Mouse (Mus musculus) MEL (cell line): Measurements from ENCODE around the gene Phykpl. TPM values are rescaled to one million over a fixed set of nuclear protein-coding genes. Genes with fewer than 3 reads are reported as not detected.

Experiments
- DNase-seq: peaks from one replicate; pipeline ENCODE4 v3.0.0; 2011; ENCODE audit warnings: low read depth, low spot score
- H3K27ac ChIP-seq: 2 replicates; pipeline ENCODE4 v1.5.1; 2012; ENCODE audit warnings: low read depth, mild to moderate bottlenecking, control low read depth, low read length, moderate library complexity; ENCODE audit not compliant: control insufficient read depth
- H3K27me3 ChIP-seq, 2 experiments: fragments of 150-350 bp in 1 of 2; sonication (generic) in 1 of 2; 2 replicates each; pipeline ENCODE4 v1.6.1; 2012; ENCODE audit warnings: low read length in 2 of 2, mild to moderate bottlenecking in 2 of 2, improper control_type of control experiment in 1 of 2, moderate library complexity in 1 of 2; ENCODE audit not compliant: insufficient read depth in 2 of 2, control insufficient read depth in 1 of 2
- H3K36me3 ChIP-seq, 2 experiments: 2 replicates each; pipeline ENCODE4 v1.6.1; 2012 to 2014; ENCODE audit warnings: low read length in 2 of 2, improper control_type of control experiment in 1 of 2, inconsistent platforms in 1 of 2, mild to moderate bottlenecking in 1 of 2; ENCODE audit not compliant: insufficient read depth in 2 of 2, control insufficient read depth in 1 of 2
- H3K4me1 ChIP-seq, 2 experiments: fragments of 150-350 bp in 1 of 2; sonication (generic) in 1 of 2; 2 replicates each; pipeline ENCODE4 v1.6.1; 2012; ENCODE audit warnings: low read length in 2 of 2, improper control_type of control experiment in 1 of 2, mild to moderate bottlenecking in 1 of 2; ENCODE audit not compliant: insufficient read depth in 2 of 2, control insufficient read depth in 1 of 2
- H3K4me3 ChIP-seq, 2 experiments: fragments of 150-350 bp in 1 of 2; sonication (generic) in 1 of 2; 2 replicates each; pipeline ENCODE4 v1.5.1; 2012; ENCODE audit warnings: low read depth in 2 of 2, low read length in 2 of 2, mild to moderate bottlenecking in 2 of 2, moderate library complexity in 2 of 2, control low read depth in 1 of 2, improper control_type of control experiment in 1 of 2; ENCODE audit not compliant: control insufficient read depth in 1 of 2, insufficient read depth in 1 of 2
- H3K79me2 ChIP-seq: 2 replicates; pipeline ENCODE4 v1.6.1; 2012; ENCODE audit warnings: mild to moderate bottlenecking, low read length, moderate library complexity; ENCODE audit not compliant: control insufficient read depth, poor library complexity, insufficient read depth
- H3K9ac ChIP-seq: 2 replicates; pipeline ENCODE4 v1.6.1; 2012; ENCODE audit warnings: low read depth, mild to moderate bottlenecking, control low read depth, low read length, moderate library complexity; ENCODE audit not compliant: control insufficient read depth, poor library complexity, severe bottlenecking
- H3K9me3 ChIP-seq: fragments of 150-350 bp; sonication (generic); replicated peaks from 2 replicates; pipeline ENCODE4 v1.6.1; 2012; ENCODE audit warnings: mild to moderate bottlenecking, low read length, improper control_type of control experiment, moderate library complexity; ENCODE audit not compliant: insufficient read depth
- BHLHE40 ChIP-seq: IDR thresholded peaks from 2 replicates; pipeline ENCODE4 v1.6.1; 2012; ENCODE audit warnings: low read depth, mild to moderate bottlenecking, inconsistent platforms, low read length, improper control_type of control experiment, borderline replicate concordance
- CHD1 ChIP-seq: IDR thresholded peaks from 2 replicates; pipeline ENCODE4 v1.6.1; 2012; ENCODE audit warnings: low read depth, mild to moderate bottlenecking, inconsistent platforms, low read length, improper control_type of control experiment
- E2F4 ChIP-seq: IDR thresholded peaks from 2 replicates; pipeline ENCODE4 v1.6.1; 2011; ENCODE audit warnings: low read depth, low read length, improper control_type of control experiment, borderline replicate concordance
- EP300 ChIP-seq, 2 experiments: IDR thresholded peaks; 2 replicates each; pipeline ENCODE4 v1.6.1; 2011; ENCODE audit warnings: improper control_type of control experiment in 2 of 2, low read length in 2 of 2, low read depth in 1 of 2, mild to moderate bottlenecking in 1 of 2
- ETS1 ChIP-seq: IDR thresholded peaks from 2 replicates; pipeline ENCODE4 v1.6.1; 2012; ENCODE audit warnings: low read depth, mild to moderate bottlenecking, inconsistent platforms, low read length, improper control_type of control experiment, moderate library complexity
- GATA1 ChIP-seq: IDR thresholded peaks from 2 replicates; pipeline ENCODE4 v1.6.1; 2011; ENCODE audit warnings: low read depth, low read length, improper control_type of control experiment
- HCFC1 ChIP-seq: IDR thresholded peaks from 2 replicates; pipeline ENCODE4 v1.6.1; 2012; ENCODE audit warnings: low read depth, mild to moderate bottlenecking, inconsistent platforms, low read length, improper control_type of control experiment, moderate library complexity
- MAFK ChIP-seq: IDR thresholded peaks from 2 replicates; pipeline ENCODE4 v1.6.1; 2011; ENCODE audit warnings: low read depth, mild to moderate bottlenecking, low read length, improper control_type of control experiment, borderline replicate concordance
- MAX ChIP-seq: IDR thresholded peaks from 2 replicates; pipeline ENCODE4 v1.6.1; 2011; ENCODE audit warnings: low read length, improper control_type of control experiment
- MAZ ChIP-seq: IDR thresholded peaks from 2 replicates; pipeline ENCODE4 v1.6.1; 2012; ENCODE audit warnings: low read depth, mild to moderate bottlenecking, inconsistent platforms, low read length, improper control_type of control experiment
- MEF2A ChIP-seq: IDR thresholded peaks from 2 replicates; pipeline ENCODE4 v1.6.1; 2014; ENCODE audit warnings: low read depth, mild to moderate bottlenecking, inconsistent platforms, low read length, improper control_type of control experiment; ENCODE audit not compliant: poor library complexity, insufficient replicate concordance, severe bottlenecking; ENCODE audit errors: extremely low read depth
- MXI1 ChIP-seq: IDR thresholded peaks from 2 replicates; pipeline ENCODE4 v1.6.1; 2011; ENCODE audit warnings: mild to moderate bottlenecking, low read depth, low read length, improper control_type of control experiment
- MYB ChIP-seq: IDR thresholded peaks from 2 replicates; pipeline ENCODE4 v1.6.1; 2011; ENCODE audit warnings: mild to moderate bottlenecking, low read depth, low read length, improper control_type of control experiment
- MYC ChIP-seq: IDR thresholded peaks from 2 replicates; pipeline ENCODE4 v1.6.1; 2011; ENCODE audit warnings: low read depth, mild to moderate bottlenecking, low read length, improper control_type of control experiment, moderate library complexity
- RCOR1 ChIP-seq: IDR thresholded peaks from 2 replicates; pipeline ENCODE4 v1.6.1; 2012; ENCODE audit warnings: low read depth, mild to moderate bottlenecking, inconsistent platforms, low read length, improper control_type of control experiment
- SIN3A ChIP-seq: IDR thresholded peaks from 2 replicates; pipeline ENCODE4 v1.6.1; 2012; ENCODE audit warnings: low read length, improper control_type of control experiment, inconsistent platforms
- TBP ChIP-seq: IDR thresholded peaks from 2 replicates; pipeline ENCODE4 v1.8.0; 2011; ENCODE audit warnings: low read depth, low read length, improper control_type of control experiment
- TCF12 ChIP-seq: IDR thresholded peaks from 2 replicates; pipeline ENCODE4 v1.6.1; 2014; ENCODE audit warnings: low read depth, mild to moderate bottlenecking, inconsistent platforms, low read length, improper control_type of control experiment, moderate library complexity
- UBTF ChIP-seq: IDR thresholded peaks from 2 replicates; pipeline ENCODE4 v1.6.1; 2012; ENCODE audit warnings: low read depth, mild to moderate bottlenecking, inconsistent platforms, low read length, improper control_type of control experiment, moderate library complexity, borderline replicate concordance; ENCODE audit not compliant: insufficient read depth
- USF1 ChIP-seq: IDR thresholded peaks from 2 replicates; pipeline ENCODE4 v1.6.1; 2014; ENCODE audit warnings: low read depth, mild to moderate bottlenecking, inconsistent platforms, low read length, improper control_type of control experiment, moderate library complexity
- USF2 ChIP-seq, 2 experiments: IDR thresholded peaks; 2 replicates each; pipeline ENCODE4 v1.6.1; 2011 to 2012; ENCODE audit warnings: improper control_type of control experiment in 2 of 2, low read length in 2 of 2, borderline replicate concordance in 1 of 2, inconsistent platforms in 1 of 2, low read depth in 1 of 2, mild to moderate bottlenecking in 1 of 2; ENCODE audit not compliant: insufficient read depth in 1 of 2
- ZMIZ1 ChIP-seq: IDR thresholded peaks from 2 replicates; pipeline ENCODE4 v1.6.1; 2012; ENCODE audit warnings: low read depth, mild to moderate bottlenecking, inconsistent platforms, low read length, improper control_type of control experiment, moderate library complexity
- ZNF384 ChIP-seq: IDR thresholded peaks from 2 replicates; pipeline ENCODE4 v1.6.1; 2012; ENCODE audit warnings: low read depth, mild to moderate bottlenecking, inconsistent platforms, low read length, improper control_type of control experiment
- polyA plus RNA-seq, 2 experiments: library from polyadenylated mRNA; stranded (reverse) in 1 of 2; unstranded in 1 of 2; fragments of >175 nt in 1 of 2; fragments of >200 nt in 1 of 2; gene quantifications; 2 replicates each; pipeline versions ENCODE4 v1.2.1 to v1.2.4; 2012; ENCODE audit warnings: low replicate concordance in 2 of 2, low read depth in 1 of 2; ENCODE audit not compliant: insufficient read length in 2 of 2, insufficient read depth in 1 of 2, missing spikeins in 1 of 2
- total RNA-seq: library from RNA; depleted of rRNA; stranded (reverse); fragments of 300-350 nt; gene quantifications from 2 replicates; pipeline ENCODE4 v1.2.3, GENCODE M21; 2012

Gene Phykpl
- total and polyA plus RNA-seq, 3 experiments, result 22.7 to 23.0 TPM; not detected in 1

- peak in 1 of 2 experiments; percentile 26; a peak in 1 of 4 replicates for TF ChIP-seq EP300 (IDR thresholded peaks at IDR 0.05; ENCODE audit: low read depth in 1 of 2, low read length in 2 of 2)
- TF ChIP-seq ZMIZ1, result peak; percentile 100
- peak; percentile 92 for TF ChIP-seq MAX
- no peak for TF ChIP-seq ZNF384
Observed at GRCm38 (mm10) chr11:51606447-51607095, 22.0 kb downstream of the Phykpl start, which contains the start of gene Hnrnpab (continued).

GRCm38 (mm10) chr11:51607096-51607738 is 22.7 kb downstream of the Phykpl start:
- Histone ChIP-seq H3K9me3 (no peaks in the 10 kb centered on the region), H3K36me3 (peaks cover 27 to 54% of the 10 kb centered on the region in 2 experiments), H3K4me3 (peak overlapping the region; percentile 56 to 68), H3K4me1 (peaks cover 5 to 36% of the 10 kb centered on the region in 2 experiments), H3K79me2 (peaks cover 43% of the 10 kb centered on the region), H3K9ac (peak overlapping the region; percentile 86), H3K27ac (peak overlapping the region; percentile 70), H3K27me3 (no peaks in the 10 kb centered on the region)
- no peak for DNase-seq
- TF ChIP-seq MXI1, result 0 out of 2 replicates have a peak, but pooled peaks have one; percentile 19
- peak; percentile 38; the same call in 1 of the 2 replicates for TF ChIP-seq ETS1
- peak; percentile 92; the same call in 1 of the 2 replicates for TF ChIP-seq CHD1
- no peak for TF ChIP-seq TBP
- peak; percentile 49; the same call in 1 of the 2 replicates for TF ChIP-seq RCOR1
- TF ChIP-seq MEF2A, result no peak
- TF ChIP-seq E2F4, result no peak
- no peak for TF ChIP-seq MAX
- peak; percentile 43 for TF ChIP-seq MYB

- peak overlapping the region; percentile 54 for H3K9ac ChIP-seq
- peak; percentile 82 for TF ChIP-seq RCOR1
- TF ChIP-seq MXI1, result peak; percentile 63
- peak; percentile 23; the same call in 1 of the 2 replicates for TF ChIP-seq MAX
- TF ChIP-seq EP300 (IDR thresholded peaks at IDR 0.05; ENCODE audit: low read depth in 1 of 2, low read length in 2 of 2), result peak; percentile 93 to 96
- TF ChIP-seq USF2 (IDR thresholded peaks at IDR 0.05; ENCODE audit: borderline replicate concordance in 1 of 2, insufficient read depth in 1 of 2, low read depth in 1 of 2, low read length in 2 of 2), result no peak
- TF ChIP-seq BHLHE40, result peak; percentile 50; the same call in 1 of the 2 replicates
- peak; percentile 53 for TF ChIP-seq HCFC1
- peak; percentile 86 for TF ChIP-seq TCF12
- TF ChIP-seq USF1, result no peak
- TF ChIP-seq GATA1, result peak; percentile 92
- peak; percentile 45; the same call in 1 of the 2 replicates for TF ChIP-seq MYC
- TF ChIP-seq UBTF, result no peak
- no peak; the same call in 1 of the 2 replicates for TF ChIP-seq MAFK
- TF ChIP-seq MAZ, result peak; percentile 81
- TF ChIP-seq CHD1, result no peak
- TF ChIP-seq ZMIZ1, result peak; percentile 24; the same call in 1 of the 2 replicates
- TF ChIP-seq SIN3A, result peak; percentile 85
- peak; percentile 84 for TF ChIP-seq ETS1
Observed at GRCm38 (mm10) chr11:51609266-51609909, 24.8 kb downstream of the Phykpl start.

More at GRCm38 (mm10) chr11:51609266-51609909, 24.8 kb downstream of the Phykpl start:
- Histone ChIP-seq H3K27me3 (no peaks in the 10 kb centered on the region), H3K4me3 (peak overlapping the region; percentile 27 to 43), H3K79me2 (peaks cover 27% of the 10 kb centered on the region), H3K9me3 (no peaks in the 10 kb centered on the region), H3K27ac (peak overlapping the region; percentile 93), H3K4me1 (peaks cover 5 to 30% of the 10 kb centered on the region in 2 experiments), H3K36me3 (peaks cover 11 to 32% of the 10 kb centered on the region in 2 experiments)
- peak; percentile 93 for DNase-seq
